Mouse (Mus musculus) frontal cortex, postnatal 14 days (tissue): ENCODE measurements at regions not wholly inside any gene's neighbourhood (a gene's known extent, or its start where the extent isn't known, plus 50 kb on each side); places are given as distances from the start of the nearest gene placed in this dataset.
"Not testable (repeated sequence)": the region's sequence is repeated elsewhere in the genome, so short reads cannot be mapped to it uniquely, and the experiment has no call there.

Experiments used
- DNase-seq, 2 experiments: peaks; one replicate each; pipeline ENCODE4 v3.0.0; 2022; ENCODE audit warnings: low spot score in 2 of 2

DNA sequence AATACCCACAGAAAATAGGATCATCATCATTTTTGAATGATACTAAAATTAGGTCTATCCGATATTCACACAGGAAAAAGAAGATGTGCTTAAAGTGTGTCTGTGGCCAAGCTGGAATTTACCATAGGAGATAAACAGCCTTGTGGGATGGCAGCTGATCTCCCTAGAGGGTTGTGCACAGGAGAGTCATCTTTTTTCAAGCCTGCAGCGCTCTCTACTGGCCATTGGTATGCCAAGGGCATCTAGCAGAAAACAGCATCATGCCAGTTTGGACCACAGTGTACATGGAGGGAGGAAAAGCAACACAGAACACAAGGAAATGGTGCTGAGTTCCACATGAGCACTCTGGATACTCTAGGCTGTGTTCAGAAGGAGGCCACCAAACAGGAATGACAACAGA, 74.1 kb upstream of the Diaph3 start:
- peak; percentile 60 to 72 for DNase-seq

DNA sequence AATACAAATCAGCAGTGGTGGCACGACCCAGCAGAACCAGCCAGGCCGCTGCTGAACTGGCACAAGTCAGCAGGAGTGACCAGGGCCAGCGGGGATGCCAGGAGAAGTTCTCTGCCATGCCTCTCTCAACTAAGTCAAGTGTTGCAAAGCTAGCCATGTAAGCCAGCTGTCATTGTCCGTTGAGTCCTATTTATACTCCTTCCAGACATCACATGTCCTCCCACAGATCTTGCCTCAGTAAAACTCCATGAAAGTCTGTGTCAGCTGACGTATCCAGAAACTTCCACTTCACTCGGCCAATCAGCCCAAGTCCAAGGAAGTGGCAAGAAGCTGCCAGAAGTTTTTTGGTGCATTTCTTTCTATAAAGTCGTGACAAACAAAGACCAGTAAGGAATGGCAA, 76.0 kb upstream of the Diaph3 start:
- DNase-seq = no peak

DNA sequence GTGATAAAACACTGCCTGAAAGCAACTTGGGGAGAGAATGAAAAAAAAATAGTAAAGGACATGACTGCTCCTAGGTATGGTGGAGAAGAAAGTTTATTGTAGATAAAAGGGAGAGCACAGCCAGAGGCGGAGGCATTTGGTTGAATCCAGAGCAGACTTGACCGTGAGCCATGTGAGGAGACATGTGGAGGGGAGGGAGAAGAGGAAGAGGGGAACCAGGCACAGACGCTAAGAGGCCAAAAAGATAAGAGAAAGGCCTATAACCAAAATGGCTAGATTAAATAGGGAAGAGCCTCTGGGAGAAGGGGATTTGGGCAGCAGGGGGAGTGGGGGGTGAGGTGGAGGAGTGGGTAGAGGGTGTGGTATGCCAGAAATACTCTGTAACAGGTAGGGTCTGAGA, 78.9 kb upstream of the Diaph3 start:
- DNase-seq = no peak

DNA sequence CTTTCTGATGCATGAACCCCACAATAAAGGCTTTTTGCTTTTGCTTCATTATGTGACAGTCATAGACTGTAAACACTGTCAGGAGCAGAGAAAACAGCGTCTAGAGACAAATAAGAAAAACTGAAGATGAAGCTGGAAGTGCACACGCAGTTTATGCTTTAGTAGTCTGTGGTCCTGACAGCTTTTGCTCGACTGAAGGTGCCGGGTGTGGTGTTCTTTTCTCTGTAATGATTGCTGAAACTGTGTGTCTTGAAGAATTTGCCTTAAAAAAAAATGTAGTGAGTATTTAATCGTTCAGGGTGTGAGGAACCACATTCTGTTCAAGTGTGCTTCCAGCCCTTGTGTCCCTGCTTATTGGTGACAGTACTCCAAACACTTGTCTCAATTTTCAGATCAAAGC, 83.8 kb upstream of the Diaph3 start:
- DNase-seq = no peak

DNA sequence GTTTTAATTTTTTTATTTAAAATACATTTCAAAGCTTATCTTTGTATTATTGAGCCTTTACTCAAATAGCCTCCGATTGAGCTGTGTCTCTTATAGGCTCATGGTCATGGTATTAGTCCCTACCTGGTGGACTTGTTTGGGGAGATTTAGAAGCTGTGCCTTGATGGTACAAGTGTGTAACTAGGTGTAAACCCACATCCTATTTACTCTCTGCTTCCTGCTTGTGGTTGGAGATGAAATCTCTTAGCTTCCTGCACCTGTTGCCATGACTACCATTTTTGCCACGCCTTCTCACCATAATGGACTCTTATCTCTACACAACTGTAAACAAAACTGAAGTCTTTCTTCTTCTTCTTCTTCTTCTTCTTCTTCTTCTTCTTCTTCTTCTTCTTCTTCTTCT, 108.2 kb upstream of the Diaph3 start:
- no peak for DNase-seq

DNA sequence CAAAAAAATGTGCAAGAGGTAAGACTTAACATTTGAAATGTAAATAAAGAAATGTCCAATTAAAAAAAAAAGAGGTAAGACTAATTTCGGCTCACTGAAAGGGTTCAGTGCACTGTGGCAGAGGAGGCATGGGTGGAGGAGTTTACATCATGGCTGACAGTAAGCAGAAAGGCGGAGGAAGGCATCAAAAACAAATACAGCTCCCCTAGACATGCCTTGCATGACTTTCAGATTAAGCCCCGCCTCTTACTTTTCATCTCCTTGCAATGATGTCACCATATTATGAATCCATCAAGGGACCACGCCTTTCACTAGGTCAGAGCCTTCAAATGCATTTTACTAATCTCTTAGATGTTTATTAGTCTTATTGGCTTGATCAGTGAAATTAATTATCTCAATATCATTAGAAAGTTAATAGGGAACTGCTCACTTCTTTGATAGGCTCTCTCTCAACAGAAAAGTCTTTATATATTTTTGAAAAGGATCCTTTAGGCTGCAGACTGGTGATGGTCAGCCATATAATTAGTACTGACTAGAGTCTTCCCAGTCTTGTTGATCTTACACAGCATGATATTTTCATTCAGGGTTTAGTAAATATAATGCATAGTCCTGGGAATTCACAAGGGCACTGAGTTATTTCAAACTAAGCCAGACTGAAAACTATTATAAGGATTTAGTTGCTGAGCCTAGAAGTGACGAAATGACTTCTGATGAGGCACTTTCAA, 114.6 kb upstream of the Diaph3 start:
- DNase-seq = no peak

DNA sequence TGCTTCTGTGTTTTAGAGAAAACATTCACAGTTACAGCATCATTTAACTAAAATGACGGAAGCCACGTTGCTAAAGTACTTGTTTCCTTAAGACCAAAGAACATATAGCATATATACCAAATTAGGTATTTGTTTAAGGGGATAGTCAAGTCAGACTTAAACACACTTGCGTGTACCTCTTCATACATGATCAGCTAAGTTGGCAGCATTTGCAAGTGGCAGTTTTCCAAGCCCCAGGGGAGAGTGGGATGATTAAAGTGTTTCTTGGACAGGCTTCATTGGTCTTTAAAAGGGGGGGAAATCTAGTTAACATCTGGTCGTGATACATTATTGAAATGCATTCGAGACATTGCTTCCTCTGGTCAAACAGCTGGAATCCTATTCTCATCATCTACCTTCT, 120.7 kb upstream of the Diaph3 start:
- no peak for DNase-seq

DNA sequence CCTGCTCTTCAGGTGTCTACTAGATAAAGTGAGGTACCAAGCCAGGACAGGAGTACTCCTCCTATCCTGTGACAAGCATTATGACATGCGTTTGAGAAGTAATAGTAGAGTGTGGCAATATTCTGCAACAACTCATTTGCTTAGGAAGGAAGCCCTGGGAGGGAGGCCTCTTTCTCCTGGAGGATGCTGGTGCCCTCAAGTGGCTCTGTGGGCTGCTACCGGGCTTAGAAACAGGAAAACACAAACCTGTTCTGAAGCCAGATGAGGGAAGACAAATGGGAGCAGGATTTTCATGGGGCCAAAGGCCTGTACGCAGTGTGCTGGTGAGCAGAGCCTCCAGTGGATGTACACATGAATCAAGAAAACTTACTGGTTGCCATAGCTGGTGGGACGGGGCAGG, 123.8 kb upstream of the Diaph3 start:
- DNase-seq = no peak

DNA sequence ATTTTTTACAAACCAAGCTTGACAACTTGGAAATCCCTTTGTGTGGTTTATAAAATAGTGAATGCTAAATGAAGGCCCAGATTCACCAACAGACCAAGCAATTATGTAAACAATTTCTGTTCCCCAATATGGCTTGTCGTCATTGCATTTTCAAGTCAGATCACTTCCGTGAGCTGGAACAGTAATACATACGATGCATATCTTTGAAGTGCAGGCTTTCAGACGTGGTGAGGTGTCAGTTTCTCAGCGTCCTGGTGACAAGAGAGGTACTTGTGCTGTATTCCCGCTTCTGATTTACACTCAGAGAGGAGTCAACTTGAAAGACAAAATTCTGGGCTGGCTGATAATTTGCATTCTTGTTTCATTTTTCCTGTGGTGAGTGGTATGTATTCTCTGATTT, 125.3 kb upstream of the Diaph3 start:
- DNase-seq = no peak

DNA sequence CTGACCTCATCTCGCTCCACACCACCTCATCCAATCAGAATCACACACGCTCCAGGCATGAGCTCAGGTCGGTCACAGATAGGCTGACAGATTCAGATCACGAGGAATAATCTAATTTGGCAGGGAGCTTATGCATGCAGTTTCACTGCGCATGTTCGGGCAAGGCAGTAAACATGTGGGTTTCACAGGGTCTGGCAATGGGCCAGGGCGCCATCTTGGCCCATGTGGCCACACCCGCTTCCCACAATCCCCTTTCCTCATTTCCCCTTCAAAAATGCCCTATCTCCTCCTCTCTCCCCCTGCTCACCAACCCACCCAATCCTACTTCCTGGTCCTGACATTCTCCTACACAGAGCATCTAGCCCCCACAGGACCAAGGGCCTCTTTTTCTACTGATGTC, 127.2 kb upstream of the Tdrd3 start:
- DNase-seq = not testable (repeated sequence)

DNA sequence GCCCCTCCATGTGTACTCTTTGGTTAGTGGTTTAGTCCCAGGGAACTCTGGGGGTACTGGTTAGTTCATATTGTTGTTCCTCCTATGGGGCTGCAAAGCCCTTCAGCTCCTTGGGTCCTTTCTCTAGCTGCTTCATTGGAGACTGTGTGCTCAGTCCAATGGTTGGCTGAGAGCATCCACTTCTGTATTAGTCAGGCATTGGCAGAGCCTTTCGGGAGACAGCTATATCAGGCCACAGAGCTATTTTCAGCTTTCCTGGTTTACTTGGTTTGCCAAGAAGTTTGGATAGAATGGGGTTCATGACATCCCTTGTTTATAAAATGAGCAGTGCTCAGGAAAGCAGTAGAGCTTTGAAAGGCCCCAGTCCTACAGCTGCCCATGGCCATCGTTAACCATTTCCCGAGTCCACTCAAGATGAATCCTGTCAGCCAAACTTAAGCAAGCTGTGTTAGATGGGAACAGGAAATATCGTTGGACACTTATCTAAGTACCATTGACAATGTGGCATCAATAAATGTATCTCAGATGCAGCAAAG, 126.7 kb upstream of the Tdrd3 start:
- no peak for DNase-seq

DNA sequence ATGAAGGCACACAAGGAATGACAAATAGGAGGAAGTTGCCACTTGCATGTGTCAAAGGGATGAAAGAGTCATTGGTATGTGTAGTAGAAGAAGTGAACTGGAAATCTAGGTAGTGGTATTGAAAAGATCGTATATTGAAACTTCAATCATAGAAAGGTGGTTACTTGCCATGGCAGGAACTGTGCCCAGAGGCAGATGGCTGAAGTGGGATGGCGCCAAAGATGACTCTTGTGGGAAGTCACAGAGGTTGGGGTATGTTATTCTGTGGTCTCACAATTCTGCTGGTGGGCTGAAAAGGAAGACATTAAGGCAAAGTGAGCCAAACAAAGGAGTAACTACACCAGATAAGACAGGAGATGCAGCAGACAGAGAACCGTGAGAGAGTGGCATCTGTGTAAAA, 121.2 kb upstream of the Tdrd3 start:
- no peak for DNase-seq

DNA sequence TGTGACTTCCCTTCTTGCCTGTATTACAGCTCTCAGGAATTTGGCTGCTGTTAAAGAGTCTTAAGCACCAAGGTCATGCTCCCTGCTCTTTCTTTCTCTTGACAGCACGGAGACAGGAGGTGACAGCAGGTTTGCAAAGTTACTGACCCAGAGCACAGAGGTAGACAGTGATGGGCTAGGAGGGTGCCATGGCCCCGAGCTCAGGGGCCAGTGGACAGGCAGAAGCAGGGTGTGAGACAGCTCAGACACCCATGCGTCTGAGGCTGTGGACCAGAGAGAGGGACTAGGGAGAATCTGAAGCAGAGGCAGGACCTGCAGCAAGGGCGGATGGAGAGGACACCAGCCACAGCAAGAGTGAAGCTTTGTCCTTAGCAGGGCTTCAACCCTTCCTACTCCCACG, 119.3 kb upstream of the Tdrd3 start:
- DNase-seq = no peak

DNA sequence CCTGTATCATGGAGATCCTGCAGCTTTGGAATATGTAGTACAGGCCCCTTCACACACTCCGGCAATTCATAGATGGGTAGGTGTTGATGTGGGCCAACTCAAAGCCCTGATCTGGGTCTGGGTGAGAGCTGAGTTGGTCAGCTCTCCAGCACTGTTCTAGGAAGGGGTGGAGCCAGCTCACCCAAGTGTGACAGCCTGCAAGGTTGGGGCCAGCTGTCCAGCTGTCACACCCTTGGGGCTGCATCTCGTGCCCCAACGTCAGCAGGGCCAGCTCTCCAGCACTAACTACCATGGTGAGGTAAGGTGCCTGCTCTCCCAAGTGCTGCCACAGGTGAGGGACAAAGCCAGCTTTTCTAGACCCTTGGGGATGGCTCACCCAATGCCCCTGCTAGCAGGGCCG, 115.6 kb upstream of the Tdrd3 start:
- no peak for DNase-seq

DNA sequence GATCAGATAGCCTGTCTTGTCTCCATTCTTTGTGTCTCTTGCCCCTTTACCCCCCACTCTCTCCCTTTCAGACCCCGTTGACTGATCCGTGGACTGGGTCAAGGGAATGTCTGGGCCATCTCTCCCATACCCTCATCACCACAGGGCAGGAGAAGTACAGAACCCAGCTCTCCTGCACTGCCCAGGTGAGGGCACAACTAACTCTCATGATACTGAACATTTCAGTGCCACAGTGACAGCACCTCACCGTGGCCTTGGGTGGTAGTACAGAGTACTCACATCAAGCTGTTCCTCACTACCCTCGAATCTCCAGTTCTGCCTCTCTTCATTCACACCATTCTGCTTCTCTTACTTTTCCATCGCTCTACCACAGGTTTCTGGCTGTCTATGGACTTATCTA, 114.9 kb upstream of the Tdrd3 start:
- no peak for DNase-seq

DNA sequence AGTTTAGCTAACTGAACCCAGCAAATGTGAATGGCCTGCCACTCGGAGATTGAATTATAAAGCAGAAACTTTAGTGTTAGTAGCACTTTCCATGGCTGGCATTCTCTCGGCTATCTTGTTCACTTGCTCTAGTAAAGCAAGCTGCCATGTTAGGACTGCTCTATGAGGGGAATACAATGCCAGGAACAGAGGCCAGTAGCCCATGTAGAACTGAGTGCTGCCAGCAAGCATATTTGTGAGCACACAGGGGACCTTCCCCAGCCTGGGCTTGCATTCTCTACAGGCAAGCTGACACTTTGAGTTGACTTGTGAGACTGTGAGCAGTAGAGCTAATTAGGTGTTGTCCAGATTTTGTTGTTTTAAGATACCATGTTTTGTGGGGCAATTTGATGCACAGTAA, 111.0 kb upstream of the Tdrd3 start:
- no peak for DNase-seq

DNA sequence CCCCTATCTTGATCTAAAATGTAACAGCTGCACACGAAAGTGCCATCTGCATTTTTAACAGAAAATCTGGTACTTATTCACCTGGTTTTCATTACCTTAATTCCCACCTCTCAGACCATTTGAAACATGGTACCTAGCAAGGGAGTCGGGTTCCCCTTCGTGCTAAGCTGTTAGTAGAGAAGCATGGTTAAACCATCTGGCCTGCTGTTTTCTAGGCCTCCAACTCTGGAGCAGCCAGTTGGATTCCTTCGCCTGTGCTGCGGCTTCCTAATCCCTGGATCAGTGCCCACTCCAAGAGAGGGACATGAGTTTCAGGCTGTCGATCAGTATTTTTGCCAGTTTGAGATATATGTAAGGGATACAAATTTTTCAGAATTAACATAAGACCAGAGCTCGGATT, 110.4 kb upstream of the Tdrd3 start:
- no peak for DNase-seq

DNA sequence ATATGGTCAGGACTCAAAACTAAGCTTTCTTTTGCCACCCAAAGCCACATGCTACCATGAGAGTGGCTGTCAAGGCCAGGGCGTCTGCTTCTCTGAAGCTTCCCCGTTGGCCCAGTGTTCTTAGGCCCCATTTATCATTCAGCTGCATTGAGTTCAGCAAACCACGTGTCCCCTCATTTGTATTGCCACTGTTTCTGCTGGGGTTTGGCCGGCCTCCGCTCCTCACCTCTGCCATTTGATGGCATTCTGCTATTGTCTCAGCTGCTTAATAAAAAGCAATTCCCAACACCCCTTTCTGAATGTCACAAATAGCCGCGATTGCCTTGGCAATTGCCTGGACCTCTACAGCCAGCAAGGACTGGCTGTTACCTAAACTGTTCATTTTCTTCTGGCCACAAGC, 108.4 kb upstream of the Tdrd3 start:
- no peak for DNase-seq

DNA sequence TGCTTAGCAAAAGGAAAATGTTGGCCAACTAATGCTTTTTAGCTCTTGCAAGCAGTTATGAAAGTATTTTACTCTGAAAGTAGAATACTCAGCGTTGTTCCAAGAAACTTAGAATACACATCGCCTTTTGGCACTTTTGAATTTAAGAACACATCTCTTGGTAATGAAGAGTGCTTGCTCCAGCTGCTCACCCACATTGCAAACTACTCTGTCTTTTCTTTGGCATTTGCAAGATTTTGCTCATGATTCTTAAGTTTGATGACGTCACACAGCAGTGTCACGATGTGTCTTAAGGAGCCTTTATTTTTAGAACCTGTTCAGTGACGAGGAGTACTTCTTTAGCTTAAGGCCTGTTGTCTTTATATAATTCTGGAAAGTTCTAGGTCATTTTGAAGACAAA, 104.1 kb upstream of the Tdrd3 start:
- DNase-seq = no peak

DNA sequence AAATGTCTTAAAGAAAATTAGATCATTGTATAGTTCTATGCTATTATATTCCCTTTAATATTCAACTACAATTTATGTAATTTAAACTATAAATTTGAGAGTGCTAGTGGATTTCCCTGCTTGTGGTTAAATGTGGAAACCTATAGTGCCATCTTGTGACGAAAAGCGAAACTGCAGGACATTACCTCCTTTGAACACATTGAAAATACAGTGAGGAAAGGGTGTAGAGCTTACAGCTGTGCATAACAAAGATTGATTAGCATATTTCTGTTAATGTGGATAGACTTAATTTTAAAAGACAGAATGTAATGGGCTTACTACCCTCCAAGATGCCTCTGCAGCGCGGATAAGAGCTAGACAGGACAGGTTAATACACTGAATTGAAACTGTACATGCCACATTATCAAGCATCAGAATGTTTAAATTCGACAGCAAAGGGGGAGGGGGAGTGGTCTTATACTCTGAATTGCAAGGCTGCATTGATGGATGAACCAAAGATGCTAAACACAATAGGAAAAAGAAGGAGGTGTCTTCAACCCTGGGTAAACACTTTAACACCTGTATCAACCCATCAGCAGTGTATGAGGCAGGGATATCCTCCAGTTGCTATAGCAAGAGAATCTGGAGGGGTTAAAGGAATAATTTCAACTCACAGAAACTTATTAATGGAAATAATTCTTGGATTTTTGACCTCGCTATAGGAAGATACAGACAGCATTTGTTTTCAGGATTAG, 101.3 kb upstream of the Tdrd3 start:
- DNase-seq = peak; percentile 16 to 78

DNA sequence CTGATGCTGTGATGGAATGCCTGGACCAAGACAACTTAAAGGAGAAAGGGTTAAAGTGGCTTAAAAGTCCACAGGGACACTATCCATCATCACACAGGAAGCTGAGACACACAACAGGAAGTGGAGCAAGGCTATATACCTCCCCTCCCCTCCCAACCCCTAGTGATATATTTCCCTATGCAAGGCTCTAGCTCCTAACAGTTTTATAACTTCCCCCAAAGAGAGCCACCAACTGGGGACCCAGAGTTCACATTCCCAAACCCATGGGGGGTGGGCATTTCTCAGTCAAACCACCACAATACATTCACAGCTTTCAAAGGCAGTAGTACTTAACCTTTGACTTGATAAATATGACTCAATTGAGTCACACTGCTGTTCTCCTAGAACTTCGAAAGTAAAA, 88.6 kb upstream of the Tdrd3 start:
- DNase-seq = no peak

DNA sequence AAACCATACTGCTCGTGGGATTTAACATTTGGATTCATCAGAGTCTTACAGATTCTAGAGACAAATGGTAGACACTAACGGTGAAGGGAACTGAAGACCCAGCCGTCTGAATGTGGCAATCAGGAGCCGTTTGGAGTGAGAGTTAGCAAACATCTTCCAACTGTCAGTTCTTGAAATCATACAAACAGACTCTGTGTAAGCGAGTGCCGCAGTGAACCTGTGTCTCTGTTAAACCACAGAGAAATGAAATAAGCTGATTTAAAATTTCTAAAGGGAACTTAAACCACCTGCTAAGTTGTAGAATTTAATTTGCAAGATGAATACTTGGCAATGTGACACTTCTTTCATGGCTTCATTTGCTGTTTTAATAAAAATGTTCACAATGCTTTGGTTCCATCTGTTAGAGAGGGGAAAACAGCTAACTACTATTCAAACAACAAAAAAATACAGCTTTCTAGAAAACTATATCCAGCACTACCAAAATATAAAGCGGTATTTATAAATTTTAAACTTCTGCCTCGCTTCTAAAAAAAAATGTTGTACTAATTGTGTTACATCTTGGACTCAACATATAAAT, 78.4 kb upstream of the Tdrd3 start:
- DNase-seq = no peak

DNA sequence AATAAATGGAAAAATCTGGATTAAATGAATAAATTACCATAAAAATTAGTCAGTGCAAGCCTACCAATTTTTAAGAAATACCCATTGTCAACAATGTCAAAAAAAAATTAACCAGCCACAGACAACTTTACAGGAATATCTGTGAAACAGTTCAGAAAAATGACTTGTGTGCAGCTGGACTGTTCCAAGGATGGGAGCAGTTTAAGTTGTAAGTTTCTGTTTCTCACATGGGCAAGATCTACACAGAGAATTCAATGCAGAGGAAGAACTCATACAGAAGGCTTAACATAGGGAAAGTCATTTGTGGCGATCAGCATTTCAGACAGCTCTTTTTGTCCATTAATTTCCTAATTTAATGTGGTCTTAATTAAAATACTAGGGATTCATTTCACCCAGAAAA, 71.9 kb upstream of the Tdrd3 start:
- DNase-seq = no peak
